Comparison of ENCODE assay signal across 8 mouse cellular contexts in genomic region chr10:81298369-81299100, GRCm38 (mm10). TPM values are rescaled to one million over a fixed set of nuclear protein-coding genes. Genes with fewer than 3 reads are reported as not detected.
DNase-seq lines count a peak whose midpoint lies in the region; ATAC-seq and TF ChIP-seq lines count a peak whose summit lies in the region.

No protein-coding gene starts in this region.

- no peak for DNase-seq in hindbrain, postnatal 0 days (ENCODE audit: low spot score)
- DNase-seq in MN1 (ENCODE audit: low spot score) = no peak
- DNase-seq in kidney, postnatal 36 days = no peak
- DNase-seq in cerebellum, postnatal 10 days = no peak

- no peak for ATAC-seq in hindbrain, embryonic 15.5 days (ENCODE audit: low FRiP score, low read depth)
- no peak for ATAC-seq in hindbrain, postnatal 0 days
- ATAC-seq in heart, embryonic 16.5 days (replicated peaks; ENCODE audit: extremely low read depth, insufficient read depth, low FRiP score) = no peak
- peak; percentile 58 for ATAC-seq in megakaryocyte progenitor cell, adult 5-6 weeks (replicated peaks; ENCODE audit: poor library complexity)

- no peaks in the 10 kb centered on the region for H3K36me3 ChIP-seq in hindbrain, embryonic 15.5 days
- no peaks in the 10 kb centered on the region for H3K36me3 ChIP-seq in hindbrain, postnatal 0 days (ENCODE audit: insufficient read depth, low read length)
- H3K36me3 ChIP-seq in E14TG2a.4 (ENCODE audit: insufficient read depth, low read length) = peaks cover 72% of the 10 kb centered on the region
- no peaks in the 10 kb centered on the region for H3K36me3 ChIP-seq in heart, embryonic 16.5 days (ENCODE audit: control insufficient read depth, insufficient read depth)

- H3K4me3 ChIP-seq in hindbrain, embryonic 15.5 days = no peak overlapping the region
- no peak overlapping the region for H3K4me3 ChIP-seq in hindbrain, postnatal 0 days (ENCODE audit: low read length)
- 0 out of 2 replicates have a peak overlapping the region, but pooled peaks have one; percentile 58 for H3K4me3 ChIP-seq in E14TG2a.4 (replicated peaks; ENCODE audit: low read length)
- no peak overlapping the region for H3K4me3 ChIP-seq in heart, embryonic 16.5 days (ENCODE audit: low read length)

- no peak for TF ChIP-seq CTCF in hindbrain, postnatal 0 days (IDR thresholded peaks at IDR 0.05; ENCODE audit: low read depth)
- no peak for TF ChIP-seq CTCF in E14TG2a.4 (conservative IDR thresholded peaks at IDR 0.05; ENCODE audit: low read length)

- no peaks in the 10 kb centered on the region for H3K9me3 ChIP-seq in hindbrain, embryonic 15.5 days
- H3K9me3 ChIP-seq in hindbrain, postnatal 0 days (ENCODE audit: low read length) = no peaks in the 10 kb centered on the region
- no peaks in the 10 kb centered on the region for H3K9me3 ChIP-seq in E14TG2a.4 (ENCODE audit: low read length)
- no peaks in the 10 kb centered on the region for H3K9me3 ChIP-seq in heart, embryonic 16.5 days (replicated peaks; ENCODE audit: control insufficient read depth, low read length)

- no peak overlapping the region for H3K4me2 ChIP-seq in hindbrain, embryonic 15.5 days
- H3K4me2 ChIP-seq in hindbrain, postnatal 0 days (ENCODE audit: low read depth, low read length) = no peak overlapping the region
- peak overlapping the region; percentile 43; the same call in 1 of the 2 replicates for H3K4me2 ChIP-seq in heart, embryonic 16.5 days (ENCODE audit: low read depth, low read length)

- 94% methylated on average over 17 of the region's 17 CpGs for WGBS in hindbrain, embryonic 15.5 days
- 92% methylated on average over 17 of the region's 17 CpGs for WGBS in hindbrain, postnatal 0 days
- WGBS in heart, embryonic 16.5 days = 78% methylated on average over 17 of the region's 17 CpGs

- H3K4me1 ChIP-seq in hindbrain, embryonic 15.5 days (replicated peaks) = peaks cover 53% of the 10 kb centered on the region
- peaks cover 19% of the 10 kb centered on the region for H3K4me1 ChIP-seq in hindbrain, postnatal 0 days (ENCODE audit: insufficient read depth, low read length)
- peaks cover 99% of the 10 kb centered on the region for H3K4me1 ChIP-seq in E14TG2a.4 (replicated peaks; ENCODE audit: low read depth, low read length)
- H3K4me1 ChIP-seq in heart, embryonic 16.5 days (ENCODE audit: control insufficient read depth, insufficient read depth, low read length) = peaks cover 78% of the 10 kb centered on the region

- H3K27ac ChIP-seq in hindbrain, embryonic 15.5 days (replicated peaks) = peak overlapping the region; percentile 28; the same call in 1 of the 2 replicates
- H3K27ac ChIP-seq in hindbrain, postnatal 0 days = no peak overlapping the region
- peak overlapping the region; percentile 85 for H3K27ac ChIP-seq in heart, embryonic 16.5 days (ENCODE audit: low read length)

- no peak overlapping the region for H3K9ac ChIP-seq in hindbrain, embryonic 15.5 days
- H3K9ac ChIP-seq in hindbrain, postnatal 0 days (replicated peaks; ENCODE audit: low read length) = no peak overlapping the region
- H3K9ac ChIP-seq in heart, embryonic 16.5 days (ENCODE audit: low read length) = peak overlapping the region; percentile 53

- no peaks in the 10 kb centered on the region for H3K27me3 ChIP-seq in hindbrain, embryonic 15.5 days
- no peaks in the 10 kb centered on the region for H3K27me3 ChIP-seq in hindbrain, postnatal 0 days (ENCODE audit: insufficient read depth, low read length)
- H3K27me3 ChIP-seq in E14TG2a.4 (ENCODE audit: insufficient read depth, low read length) = no peaks in the 10 kb centered on the region
- no peaks in the 10 kb centered on the region for H3K27me3 ChIP-seq in heart, embryonic 16.5 days (ENCODE audit: control insufficient read depth, insufficient read depth, low read length)

RNA-seq across cellular contexts. Expression of gene Pip5k1c, which starts 5.8 kb away (rescaled TPM):
- 130 and 151 TPM in 2 replicates for polyA plus RNA-seq in hindbrain, embryonic 15.5 days (2015; fragmentation: Nextera tagmentation; extraction: Ambion mirVana)
- 223 and 242 TPM in 2 replicates for total RNA-seq in hindbrain, postnatal 0 days (2014; rRNA removed)
- 97.4 and 108 TPM in 2 replicates for polyA plus RNA-seq in hindbrain, postnatal 0 days (2015; fragmentation: Nextera tagmentation; extraction: Ambion mirVana)
- polyA plus RNA-seq in heart, embryonic 16.5 days (2015; fragmentation: Nextera tagmentation; extraction: Ambion mirVana) = 31.3 and 33.2 TPM in 2 replicates
- 18.9 and 24.6 TPM in 2 replicates for total RNA-seq in megakaryocyte progenitor cell, adult 5-6 weeks (2015)
- 32.4 and 37.4 TPM in 2 replicates for total RNA-seq in megakaryocyte progenitor cell, adult 5-6 weeks (2017)

RNA-seq across cellular contexts. Expression of gene Tjp3, which starts 7.2 kb away (rescaled TPM):
- polyA plus RNA-seq in hindbrain, embryonic 15.5 days (2015; fragmentation: Nextera tagmentation; extraction: Ambion mirVana) = 5.9 and 6.2 TPM in 2 replicates
- 2.9 and 6.0 TPM in 2 replicates for total RNA-seq in hindbrain, postnatal 0 days (2014; rRNA removed)
- polyA plus RNA-seq in hindbrain, postnatal 0 days (2015; fragmentation: Nextera tagmentation; extraction: Ambion mirVana) = 3.9 and 5.2 TPM in 2 replicates
- 4.7 and 5.3 TPM in 2 replicates for polyA plus RNA-seq in heart, embryonic 16.5 days (2015; fragmentation: Nextera tagmentation; extraction: Ambion mirVana)
- total RNA-seq in megakaryocyte progenitor cell, adult 5-6 weeks (2015) = 2.3 TPM in 2 replicates
- total RNA-seq in megakaryocyte progenitor cell, adult 5-6 weeks (2017) = 3.9 and 5.2 TPM in 2 replicates

RNA-seq across cellular contexts. Expression of gene Cactin, which starts 22.4 kb away (rescaled TPM):
- 33.8 and 35.1 TPM in 2 replicates for polyA plus RNA-seq in hindbrain, embryonic 15.5 days (2015; fragmentation: Nextera tagmentation; extraction: Ambion mirVana)
- 24.3 and 46.2 TPM in 2 replicates for total RNA-seq in hindbrain, postnatal 0 days (2014; rRNA removed)
- polyA plus RNA-seq in hindbrain, postnatal 0 days (2015; fragmentation: Nextera tagmentation; extraction: Ambion mirVana) = 19.6 and 20.2 TPM in 2 replicates
- 28.1 and 29.6 TPM in 2 replicates for polyA plus RNA-seq in heart, embryonic 16.5 days (2015; fragmentation: Nextera tagmentation; extraction: Ambion mirVana)
- 7.1 and 7.6 TPM in 2 replicates for total RNA-seq in megakaryocyte progenitor cell, adult 5-6 weeks (2015)
- total RNA-seq in megakaryocyte progenitor cell, adult 5-6 weeks (2017) = 30.8 and 32.7 TPM in 2 replicates

RNA-seq across cellular contexts. Expression of gene Tbxa2r, which starts 30.0 kb away (rescaled TPM):
- 4.7 and 5.2 TPM in 2 replicates for polyA plus RNA-seq in hindbrain, embryonic 15.5 days (2015; fragmentation: Nextera tagmentation; extraction: Ambion mirVana)
- total RNA-seq in hindbrain, postnatal 0 days (2014; rRNA removed) = 2.6 TPM in 2 replicates
- 4.0 and 4.3 TPM in 2 replicates for polyA plus RNA-seq in hindbrain, postnatal 0 days (2015; fragmentation: Nextera tagmentation; extraction: Ambion mirVana)
- polyA plus RNA-seq in heart, embryonic 16.5 days (2015; fragmentation: Nextera tagmentation; extraction: Ambion mirVana) = 15.2 and 16.3 TPM in 2 replicates
- total RNA-seq in megakaryocyte progenitor cell, adult 5-6 weeks (2015) = 0.20 and 0.47 TPM in 2 replicates
- total RNA-seq in megakaryocyte progenitor cell, adult 5-6 weeks (2017) = 0.47 TPM in 1 of 2 replicates, not detected in the other

RNA-seq across cellular contexts. Expression of gene Apba3, which starts 31.8 kb away (rescaled TPM):
- polyA plus RNA-seq in hindbrain, embryonic 15.5 days (2015; fragmentation: Nextera tagmentation; extraction: Ambion mirVana) = 38.3 and 38.6 TPM in 2 replicates
- 61.0 and 63.6 TPM in 2 replicates for total RNA-seq in hindbrain, postnatal 0 days (2014; rRNA removed)
- 24.0 and 27.6 TPM in 2 replicates for polyA plus RNA-seq in hindbrain, postnatal 0 days (2015; fragmentation: Nextera tagmentation; extraction: Ambion mirVana)
- polyA plus RNA-seq in heart, embryonic 16.5 days (2015; fragmentation: Nextera tagmentation; extraction: Ambion mirVana) = 62.7 and 63.0 TPM in 2 replicates
- total RNA-seq in megakaryocyte progenitor cell, adult 5-6 weeks (2015) = 15.5 and 20.2 TPM in 2 replicates
- 10.5 and 16.9 TPM in 2 replicates for total RNA-seq in megakaryocyte progenitor cell, adult 5-6 weeks (2017)
